Mouse (Mus musculus) neural tube, embryonic 11.5 days (tissue): ENCODE measurements around the gene Mrps26. TPM values are rescaled to one million over a fixed set of nuclear protein-coding genes. Genes with fewer than 3 reads are reported as not detected.
A peak's percentile ranks its signal among the peaks of the same experiment; 100 is the strongest.

ENCODE experiments used
- ATAC-seq: fragments of 200-750 bp; cut with Nextera tagmentation; 2 replicates; pipeline ENCODE4 v1.8.0; 2017; ENCODE audit warnings: moderate number of reproducible peaks, mild to moderate bottlenecking, moderate TSS enrichment, moderate library complexity; ENCODE audit not compliant: insufficient read depth, low FRiP score, low TSS enrichment
- DNase-seq: peaks from one replicate; pipeline ENCODE4 v3.0.0-alpha.2; 2015; ENCODE audit warnings: low spot score
- H3K27ac ChIP-seq: fragments of 300-500 bp; sonication (generic); 2 replicates; pipeline ENCODE4 v1.5.1; 2014; ENCODE audit warnings: low read depth, mild to moderate bottlenecking, low read length
- H3K27me3 ChIP-seq: fragments of 300-500 bp; sonication (generic); 2 replicates; pipeline ENCODE4 v1.6.1; 2014; ENCODE audit warnings: mild to moderate bottlenecking, low read length, mixed read lengths; ENCODE audit not compliant: control insufficient read depth, insufficient read depth
- H3K36me3 ChIP-seq: fragments of 300-500 bp; sonication (generic); 2 replicates; pipeline ENCODE4 v1.6.1; 2014; ENCODE audit warnings: mild to moderate bottlenecking, low read length, moderate library complexity, mixed read lengths; ENCODE audit not compliant: control insufficient read depth, insufficient read depth
- H3K4me1 ChIP-seq: fragments of 300-500 bp; sonication (generic); 2 replicates; pipeline ENCODE4 v1.6.1; 2014; ENCODE audit warnings: low read length, mixed read lengths; ENCODE audit not compliant: control insufficient read depth, insufficient read depth
- H3K4me2 ChIP-seq: fragments of 300-500 bp; sonication (generic); 2 replicates; pipeline ENCODE4 v1.6.1; 2014; ENCODE audit warnings: low read depth, mild to moderate bottlenecking, moderate library complexity
- H3K4me3 ChIP-seq: fragments of 300-500 bp; sonication (generic); 2 replicates; pipeline ENCODE4 v1.5.1; 2014; ENCODE audit warnings: low read depth, low read length
- H3K9ac ChIP-seq: fragments of 300-500 bp; sonication (generic); 2 replicates; pipeline ENCODE4 v1.6.1; 2014; ENCODE audit warnings: mild to moderate bottlenecking, low read length
- H3K9me3 ChIP-seq: fragments of 300-500 bp; sonication (generic); 2 replicates; pipeline ENCODE4 v1.6.1; 2016; ENCODE audit warnings: low read length; ENCODE audit not compliant: control insufficient read depth
- WGBS: fragments of 180-500 bp; shearing (Covaris S2); extraction: QIAGEN DNeasy Blood & Tissue Kit; methylation state at CpG from one replicate; pipeline ENCODE4 v1.1.7; 2014; 5-methylcytosine and 5-hydroxymethylcytosine counted together
- polyA plus RNA-seq: library from polyadenylated mRNA; unstranded; fragments of >200 nt; fragmentation: Nextera tagmentation; extraction: Ambion mirVana; gene quantifications from 2 replicates; pipeline ENCODE4 v1.2.1, GENCODE M21; 2014

Gene Mrps26
- polyA plus RNA-seq, 1 experiment from 2014 or later, result 85.8 TPM

- Histone ChIP-seq H3K36me3 (no peaks in the 10 kb centered on the region), H3K4me3 (no peak overlapping the region), H3K4me2 (no peak overlapping the region), H3K9ac (no peak overlapping the region), H3K27ac (no peak overlapping the region), H3K27me3 (peaks cover 79% of the 10 kb centered on the region), H3K4me1 (0 out of 2 replicates have a peak, but pooled peaks cover 3% of the 10 kb centered on the region), H3K9me3 (no peaks in the 10 kb centered on the region)
- WGBS, result 11% methylated on average over 11 of the region's 11 CpGs
- DNase-seq, result peak; percentile 63
- no peak for ATAC-seq
Measured at GRCm38 (mm10) chr2:130578148-130578547, 14.6 kb downstream of the Mrps26 start.

GRCm38 (mm10) chr2:130579791-130580190 is 16.2 kb downstream of the Mrps26 start:
- DNase-seq (no peak), ATAC-seq (no peak)
- Histone ChIP-seq H3K4me3 (no peak overlapping the region; the same call in 1 of the 2 replicates), H3K4me1 (0 out of 2 replicates have a peak, but pooled peaks cover 3% of the 10 kb centered on the region), H3K36me3 (no peaks in the 10 kb centered on the region), H3K27ac (no peak overlapping the region), H3K4me2 (no peak overlapping the region), H3K9ac (no peak overlapping the region), H3K27me3 (peaks cover 79% of the 10 kb centered on the region), H3K9me3 (no peaks in the 10 kb centered on the region)
- WGBS, result 3% methylated on average over 8 of the region's 8 CpGs

- H3K4me1 ChIP-seq, result 0 out of 2 replicates have a peak, but pooled peaks cover 3% of the 10 kb centered on the region
- DNase-seq (no peak), ATAC-seq (no peak)
- no peak overlapping the region; the same call in 1 of the 2 replicates for H3K4me2 ChIP-seq
- no peak overlapping the region for H3K9ac ChIP-seq
- H3K36me3 ChIP-seq, result no peaks in the 10 kb centered on the region
- H3K9me3 ChIP-seq, result no peaks in the 10 kb centered on the region
- 4% methylated on average over 16 of the region's 16 CpGs for WGBS
- H3K27me3 ChIP-seq, result peaks cover 68% of the 10 kb centered on the region
- no peak overlapping the region for H3K27ac ChIP-seq
- H3K4me3 ChIP-seq, result peak overlapping the region; percentile 18
Measured at GRCm38 (mm10) chr2:130581201-130581600, 17.7 kb downstream of the Mrps26 start.

- peaks cover 54% of the 10 kb centered on the region for H3K27me3 ChIP-seq
- no peaks in the 10 kb centered on the region for H3K36me3 ChIP-seq
- no peak within 1 kb of the TSS for H3K4me2 ChIP-seq
- ATAC-seq (no peak), DNase-seq (no peak)
- H3K9me3 ChIP-seq, result no peaks in the 10 kb centered on the region
- WGBS, result 33% methylated on average over 10 of the region's 10 CpGs
- no peak within 1 kb of the TSS; the same call in 1 of the 2 replicates for H3K4me3 ChIP-seq
- no peak within 1 kb of the TSS for H3K27ac ChIP-seq
- H3K4me1 ChIP-seq, result no peaks in the 10 kb centered on the region
- H3K9ac ChIP-seq, result no peak within 1 kb of the TSS
Measured at GRCm38 (mm10) chr2:130582552-130582951, 19.0 kb downstream of the Mrps26 start, which contains the start of gene Avp. TSS of gene Avp (minus strand) at chr2:130582554.

- H3K27ac ChIP-seq, result no peak overlapping the region
- no peaks in the 10 kb centered on the region for H3K4me1 ChIP-seq
- H3K9me3 ChIP-seq, result no peaks in the 10 kb centered on the region
- peaks cover 39% of the 10 kb centered on the region for H3K27me3 ChIP-seq
- H3K4me2 ChIP-seq, result no peak overlapping the region
- no peak overlapping the region for H3K9ac ChIP-seq
- no peak overlapping the region for H3K4me3 ChIP-seq
- DNase-seq (no peak), ATAC-seq (no peak)
- no peaks in the 10 kb centered on the region for H3K36me3 ChIP-seq
- WGBS, result 82% methylated on average over 10 of the region's 10 CpGs
Measured at GRCm38 (mm10) chr2:130583902-130584560, 20.5 kb downstream of the Mrps26 start.

GRCm38 (mm10) chr2:130586016-130586415 is 22.5 kb downstream of the Mrps26 start:
- Histone ChIP-seq H3K9me3 (no peaks in the 10 kb centered on the region), H3K9ac (no peak overlapping the region), H3K36me3 (peaks cover 3% of the 10 kb centered on the region), H3K27ac (no peak overlapping the region), H3K4me1 (no peaks in the 10 kb centered on the region), H3K4me3 (no peak overlapping the region), H3K27me3 (peaks cover 20% of the 10 kb centered on the region), H3K4me2 (no peak overlapping the region)
- no peak for DNase-seq
- no peak for ATAC-seq
- 87% methylated on average over 6 of the region's 6 CpGs for WGBS

- no peak overlapping the region for H3K9ac ChIP-seq
- ATAC-seq (no peak), DNase-seq (no peak)
- H3K4me1 ChIP-seq, result no peaks in the 10 kb centered on the region
- peaks cover 3% of the 10 kb centered on the region for H3K36me3 ChIP-seq
- no peak overlapping the region for H3K4me2 ChIP-seq
- H3K27ac ChIP-seq, result no peak overlapping the region
- H3K27me3 ChIP-seq, result no peaks in the 10 kb centered on the region
- H3K9me3 ChIP-seq, result no peaks in the 10 kb centered on the region
- 89% methylated on average over 2 of the region's 2 CpGs for WGBS
- H3K4me3 ChIP-seq, result no peak overlapping the region
Measured at GRCm38 (mm10) chr2:130588373-130588772, 24.8 kb downstream of the Mrps26 start.

- DNase-seq, result no peak
- 70% methylated on average over 4 of the region's 4 CpGs for WGBS
- H3K36me3 ChIP-seq, result peaks cover 3% of the 10 kb centered on the region
- no peaks in the 10 kb centered on the region for H3K9me3 ChIP-seq
- no peak overlapping the region; the same call in 1 of the 2 replicates for H3K9ac ChIP-seq
- no peak for ATAC-seq
- no peaks in the 10 kb centered on the region for H3K4me1 ChIP-seq
- H3K27ac ChIP-seq, result no peak overlapping the region
- no peaks in the 10 kb centered on the region for H3K27me3 ChIP-seq
- H3K4me2 ChIP-seq, result no peak overlapping the region
- no peak overlapping the region for H3K4me3 ChIP-seq
Measured at GRCm38 (mm10) chr2:130589157-130589556, 25.6 kb downstream of the Mrps26 start.

- DNase-seq, result no peak
- Histone ChIP-seq H3K4me1 (no peaks in the 10 kb centered on the region), H3K36me3 (peaks cover 3% of the 10 kb centered on the region), H3K27me3 (no peaks in the 10 kb centered on the region), H3K4me3 (no peak overlapping the region), H3K4me2 (no peak overlapping the region), H3K9ac (no peak overlapping the region), H3K27ac (no peak overlapping the region), H3K9me3 (no peaks in the 10 kb centered on the region)
- ATAC-seq, result no peak
- WGBS, result 97% methylated on average over 2 of the region's 2 CpGs
Measured at GRCm38 (mm10) chr2:130589761-130590160, 26.2 kb downstream of the Mrps26 start.
